In the genomic region with DNA sequence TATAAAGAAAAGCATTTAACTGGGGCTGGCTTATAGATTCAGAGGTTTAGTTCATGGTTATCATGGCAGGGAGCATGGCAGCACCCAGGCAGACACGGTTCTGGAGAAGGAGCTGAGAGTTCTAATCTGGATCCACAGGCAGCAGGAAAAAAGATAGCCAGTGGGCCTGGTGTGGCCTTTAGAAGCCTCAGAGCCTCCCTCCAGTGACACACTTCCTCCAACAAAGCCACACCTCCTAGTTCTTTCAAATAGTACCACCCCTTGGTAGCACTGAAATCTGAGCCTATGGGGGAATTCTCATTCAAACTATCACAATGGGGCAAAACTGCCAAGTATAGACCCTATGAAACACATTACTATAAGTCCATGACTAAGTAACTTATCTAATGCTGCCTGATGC, we compare ENCODE assay signal across 15 mouse cellular contexts.
"Had no signal": no experiment of that assay in that cellular context is flagged by ENCODE, and none has a peak within 500 bp of the region (broad histone marks: within the 10 kb centered on the region; RNA-seq: fewer than 3 reads in every experiment).

No protein-coding gene starts in this region.

- DNase-seq: kidney, postnatal 14 days; kidney, postnatal 4 days; left cerebral cortex, postnatal 4 days; lung, adult 2 months; lung, postnatal 14 days; lung, postnatal 4 days; thymus, adult 18-20 months; thymus, postnatal 36 days had no signal

- H3K9me3 ChIP-seq: kidney, embryonic 15.5 days; limb, embryonic 12.5 days; limb, embryonic 15.5 days; liver, embryonic 15.5 days; midbrain, embryonic 10.5 days; midbrain, embryonic 13.5 days had no signal

- H3K4me3 ChIP-seq: kidney, embryonic 15.5 days; limb, embryonic 12.5 days; limb, embryonic 15.5 days; liver, embryonic 15.5 days; midbrain, embryonic 10.5 days; midbrain, embryonic 13.5 days had no signal

- H3K27ac ChIP-seq: kidney, embryonic 15.5 days; limb, embryonic 12.5 days; limb, embryonic 15.5 days; liver, embryonic 15.5 days; midbrain, embryonic 10.5 days; midbrain, embryonic 13.5 days had no signal

- ATAC-seq: midbrain, embryonic 13.5 days had no signal

- H3K27me3 ChIP-seq: kidney, embryonic 15.5 days; limb, embryonic 12.5 days; limb, embryonic 15.5 days; liver, embryonic 15.5 days; midbrain, embryonic 13.5 days had no signal

- H3K4me1 ChIP-seq: liver, embryonic 15.5 days had no signal

- H3K4me2 ChIP-seq: kidney, embryonic 15.5 days; limb, embryonic 12.5 days; limb, embryonic 15.5 days; liver, embryonic 11.5 days; liver, embryonic 15.5 days; midbrain, embryonic 13.5 days had no signal

- H3K9ac ChIP-seq: kidney, embryonic 15.5 days; limb, embryonic 12.5 days; limb, embryonic 15.5 days; liver, embryonic 15.5 days; midbrain, embryonic 13.5 days had no signal
